Mouse (Mus musculus): ENCODE data around the gene Dkk3. TPM values are rescaled to one million over a fixed set of nuclear protein-coding genes. Genes with fewer than 3 reads are reported as not detected.

Dkk3 gene
- polyA plus RNA-seq, 1 experiment from 2014 or later, result 45.5 TPM

DNA sequence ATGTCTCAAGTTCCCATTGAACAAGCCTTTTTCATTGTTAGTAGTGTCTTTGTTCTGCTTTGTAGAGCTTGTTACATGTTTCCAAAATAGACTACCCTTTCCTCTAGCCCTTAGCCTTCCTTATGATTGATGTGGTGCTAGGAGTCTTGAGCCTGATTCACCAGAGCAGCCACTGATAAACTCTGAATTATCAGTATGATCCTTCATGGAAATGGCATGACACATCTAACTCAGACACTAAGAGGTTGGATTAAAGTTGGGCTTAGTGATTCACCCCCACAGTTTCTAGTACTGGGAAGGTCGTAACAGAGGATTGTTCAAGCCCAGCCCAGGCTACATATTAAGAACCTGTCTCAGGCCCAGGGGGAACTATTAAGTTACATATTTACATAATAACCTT lies 76.2 kb downstream of the Dkk3 start:
- no peak for ATAC-seq (ENCODE audit: low read depth)
- Histone ChIP-seq H3K4me1 (replicated peaks; ENCODE audit: control insufficient read depth, insufficient read depth, low read length) (no peaks in the 10 kb centered on the region), H3K9ac (ENCODE audit: low read length) (no peak overlapping the region), H3K9me3 (ENCODE audit: control insufficient read depth, low read length) (no peaks in the 10 kb centered on the region), H3K36me3 (ENCODE audit: control insufficient read depth, insufficient read depth, low read length) (peaks cover 27% of the 10 kb centered on the region), H3K27me3 (ENCODE audit: control insufficient read depth, insufficient read depth, low read depth, low read length) (no peaks in the 10 kb centered on the region), H3K4me3 (ENCODE audit: low read length) (no peak overlapping the region), H3K4me2 (ENCODE audit: low read depth, low read length) (no peak overlapping the region), H3K27ac (ENCODE audit: low read length) (no peak overlapping the region)
- 68% methylated on average over 1 of the region's 1 CpGs for WGBS

GRCm38 (mm10) chr7:112074868-112075267 lies 84.0 kb downstream of the Dkk3 start:
- ATAC-seq (ENCODE audit: low read depth), result no peak
- Histone ChIP-seq H3K27ac (ENCODE audit: low read length) (no peak overlapping the region), H3K9me3 (ENCODE audit: control insufficient read depth, low read length) (no peaks in the 10 kb centered on the region), H3K4me1 (replicated peaks; ENCODE audit: control insufficient read depth, insufficient read depth, low read length) (no peaks in the 10 kb centered on the region), H3K9ac (ENCODE audit: low read length) (no peak overlapping the region), H3K4me3 (ENCODE audit: low read length) (no peak overlapping the region), H3K27me3 (ENCODE audit: control insufficient read depth, insufficient read depth, low read depth, low read length) (no peaks in the 10 kb centered on the region), H3K36me3 (ENCODE audit: control insufficient read depth, insufficient read depth, low read length) (peaks cover 16% of the 10 kb centered on the region), H3K4me2 (ENCODE audit: low read depth, low read length) (no peak overlapping the region)
- 74% methylated on average over 5 of the region's 5 CpGs for WGBS

Other genes with a start within 250 kb of the Dkk3 start
- 64.6 and 71.5 TPM in 2 replicates for gene Usp47, start 135.6 kb downstream of the Dkk3 start, polyA plus RNA-seq (2015; fragmentation: Nextera tagmentation; extraction: Ambion mirVana)
- 27.3 and 27.6 TPM in 2 replicates for gene Mical2, start 66.8 kb upstream of the Dkk3 start, polyA plus RNA-seq (2015; fragmentation: Nextera tagmentation; extraction: Ambion mirVana)